In genomic region chr10:127071203-127071602, GRCm38 (mm10) we compare ENCODE assay signal across 8 mouse cellular contexts. TPM values are rescaled to one million over a fixed set of nuclear protein-coding genes. Genes with fewer than 3 reads are reported as not detected.
DNase-seq lines count a peak whose midpoint lies in the region; TF ChIP-seq lines count a peak whose summit lies in the region.

No protein-coding gene starts in this region.

- H3K79me2 ChIP-seq in macrophage (ENCODE audit: inconsistent target), result peaks cover 19% of the 10 kb centered on the region

- WGBS in heart, embryonic 10.5 days, result 74% methylated on average over 9 of the region's 9 CpGs
- WGBS in hindbrain, embryonic 10.5 days, result 81% methylated on average over 9 of the region's 9 CpGs
- 61% methylated on average over 9 of the region's 9 CpGs for WGBS in macrophage (ENCODE audit: missing documents)

- peaks cover 20% of the 10 kb centered on the region for H3K4me1 ChIP-seq in heart, embryonic 10.5 days
- H3K4me1 ChIP-seq in ES-E14 (ENCODE audit: control insufficient read depth in 2 of 2, insufficient read depth in 2 of 2, low read length in 2 of 2, poor library complexity in 1 of 2), result peaks cover 0 to 6% of the 10 kb centered on the region in 2 experiments; a peak in 2 of 4 replicates
- peaks cover 38% of the 10 kb centered on the region for H3K4me1 ChIP-seq in hindbrain, embryonic 10.5 days (replicated peaks)

- no peaks in the 10 kb centered on the region for H3K9me3 ChIP-seq in heart, embryonic 10.5 days
- no peaks in the 10 kb centered on the region for H3K9me3 ChIP-seq in ES-E14 (ENCODE audit: control insufficient read depth, insufficient read depth, low read depth, low read length)
- H3K9me3 ChIP-seq in hindbrain, embryonic 10.5 days, result no peaks in the 10 kb centered on the region

- intact Hi-C loops in heart, postnatal 14 days (cut with DNase I), result no loop called here

- peak overlapping the region; percentile 65 for H3K4me3 ChIP-seq in heart, embryonic 10.5 days
- peak overlapping the region in 1 of 2 experiments; percentile 98; a peak in 2 of 4 replicates for H3K4me3 ChIP-seq in ES-E14 (ENCODE audit: insufficient read depth in 1 of 2, low read depth in 1 of 2, low read length in 2 of 2, poor library complexity in 1 of 2, severe bottlenecking in 1 of 2)
- peak overlapping the region; percentile 74 for H3K4me3 ChIP-seq in hindbrain, embryonic 10.5 days
- H3K4me3 ChIP-seq in macrophage (ENCODE audit: inconsistent target), result peak overlapping the region; percentile 95

- H3K27me3 ChIP-seq in heart, embryonic 10.5 days (ENCODE audit: insufficient read depth, poor library complexity, severe bottlenecking), result peaks cover 15% of the 10 kb centered on the region
- peaks cover 14% of the 10 kb centered on the region for H3K27me3 ChIP-seq in hindbrain, embryonic 10.5 days (ENCODE audit: insufficient read depth, poor library complexity, severe bottlenecking)

- H3K36me3 ChIP-seq in heart, embryonic 10.5 days, result peaks cover 21% of the 10 kb centered on the region
- H3K36me3 ChIP-seq in ES-E14 (ENCODE audit: control insufficient read depth, insufficient read depth, low read length, poor library complexity, severe bottlenecking) (peaks cover 20% of the 10 kb centered on the region), macrophage (ENCODE audit: inconsistent target) (peaks cover 19% of the 10 kb centered on the region)
- peaks cover 26% of the 10 kb centered on the region for H3K36me3 ChIP-seq in hindbrain, embryonic 10.5 days

- in situ Hi-C loops in ES-E14 (cut with MboI; ENCODE audit: low sequenced_read_pairs in 2 of 2, unreplicated experiment in 2 of 2), result no loop called here

- DNase-seq in heart, embryonic 10.5 days (ENCODE audit: low spot score), result no peak
- no peak for DNase-seq in heart, postnatal 14 days
- DNase-seq in ES-E14 (ENCODE audit: low read depth, low spot score), result no peak
- no peak for DNase-seq in hindbrain, embryonic 10.5 days (ENCODE audit: low spot score)
- no peak for DNase-seq in adrenal gland, adult 2 months
- DNase-seq in layer of hippocampus, postnatal 14 days (ENCODE audit: low spot score in 2 of 2), result no peak
- DNase-seq in natural killer cell, adult 2 months (ENCODE audit: low spot score in 2 of 2), result no peak

- H3K27ac ChIP-seq in heart, embryonic 10.5 days, result peak overlapping the region; percentile 85; the same call in 1 of the 2 replicates
- H3K27ac ChIP-seq in ES-E14 (ENCODE audit: insufficient read depth, low read depth, low read length, poor library complexity, severe bottlenecking) (no peak overlapping the region), macrophage (no peak overlapping the region)
- H3K27ac ChIP-seq in hindbrain, embryonic 10.5 days, result peak overlapping the region; percentile 93; the same call in 1 of the 2 replicates

- peak overlapping the region; percentile 76; the same call in 1 of the 2 replicates for H3K9ac ChIP-seq in ES-E14 (ENCODE audit: insufficient read depth, low read depth, low read length, poor library complexity, severe bottlenecking)

TF ChIP-seq in ES-E14, 5 proteins besides CTCF, POLR2A, EP300 and RAD21:
- TF ChIP-seq ZNF384 (IDR thresholded peaks at IDR 0.05; ENCODE audit: low read depth, low read length), result no peak
- TF ChIP-seq HCFC1 (IDR thresholded peaks at IDR 0.05; ENCODE audit: borderline replicate concordance, insufficient read depth, low read length), result no peak
- no peak for TF ChIP-seq MAFK (IDR thresholded peaks at IDR 0.05; ENCODE audit: insufficient read depth, low read depth, low read length)
- TF ChIP-seq CHD2 (IDR thresholded peaks at IDR 0.05; ENCODE audit: low read depth, low read length), result no peak
- no peak for TF ChIP-seq ZC3H11A (IDR thresholded peaks at IDR 0.05; ENCODE audit: borderline replicate concordance, low read depth, low read length)

RNA-seq across cellular contexts. Expression of gene Tspan31, which starts 1.1 kb away (rescaled TPM):
- 138 and 154 TPM in 2 replicates for polyA plus RNA-seq in heart, embryonic 10.5 days (2016; fragmentation: Nextera tagmentation; extraction: Ambion mirVana)
- total RNA-seq in heart, postnatal 14 days (2021), result 10 to 100 TPM; 47.3 to 50.0 TPM
- 121 and 154 TPM in 2 replicates for total RNA-seq in ES-E14 (2012; rRNA removed)
- polyA plus RNA-seq in hindbrain, embryonic 10.5 days (2016; fragmentation: Nextera tagmentation; extraction: Ambion mirVana), result 177 and 187 TPM in 2 replicates
- 10 to 100 TPM; 20.1 to 54.5 (median 33.9) TPM for total RNA-seq in macrophage (2018; cell fraction: chromatin; rRNA removed)
- 100 to 1,000 TPM in 25 of 26 experiments, 10 to 100 TPM in 1; 93.9 to 147 (median 122) TPM for total RNA-seq in macrophage (2018; cell fraction: cytosol; rRNA removed)
- 100 to 1,000 TPM in 8 of 26 experiments, 10 to 100 TPM in 18; 50.1 to 140 (median 91.8) TPM for total RNA-seq in macrophage (2018; cell fraction: nucleus; rRNA removed)
- 104 to 129 TPM (median 119 TPM) in 3 replicates for polyA plus RNA-seq in macrophage (2018)
- total RNA-seq in adrenal gland, adult 2 months (2021), result 100 to 1,000 TPM; 115 to 129 TPM
- 53.3 and 62.3 TPM in 2 replicates for polyA plus RNA-seq in adrenal gland, adult 2 months (2012; rRNA removed)
- 10 to 100 TPM; 62.7 to 65.4 TPM for total RNA-seq in layer of hippocampus, postnatal 14 days (2021)

RNA-seq across cellular contexts. Expression of gene Agap2, which starts 3.9 kb away (rescaled TPM):
- 0.50 TPM in 1 of 2 replicates, not detected in the other for polyA plus RNA-seq in heart, embryonic 10.5 days (2016; fragmentation: Nextera tagmentation; extraction: Ambion mirVana)
- total RNA-seq in heart, postnatal 14 days (2021), result 10 to 100 TPM; 12.2 to 12.3 TPM
- 1.4 and 2.0 TPM in 2 replicates for total RNA-seq in ES-E14 (2012; rRNA removed)
- 0.12 and 0.33 TPM in 2 replicates for polyA plus RNA-seq in hindbrain, embryonic 10.5 days (2016; fragmentation: Nextera tagmentation; extraction: Ambion mirVana)
- 1 to 10 TPM in 7 of 26 experiments, under 1 TPM in 14, not detected in 5; 0.15 to 3.4 (median 0.46) TPM for total RNA-seq in macrophage (2018; cell fraction: chromatin; rRNA removed)
- total RNA-seq in macrophage (2018; cell fraction: cytosol; rRNA removed), result 1 to 10 TPM in 5 of 26 experiments, under 1 TPM in 21; 0.11 to 2.2 (median 0.39) TPM
- 1 to 10 TPM in 14 of 26 experiments, under 1 TPM in 11, not detected in 1; 0.17 to 3.9 (median 1.2) TPM for total RNA-seq in macrophage (2018; cell fraction: nucleus; rRNA removed)
- 0.25 to 0.89 TPM (median 0.42 TPM) in 3 replicates for polyA plus RNA-seq in macrophage (2018)
- 1 to 10 TPM; 2.2 to 3.8 TPM for total RNA-seq in adrenal gland, adult 2 months (2021)
- 8.7 and 9.8 TPM in 2 replicates for polyA plus RNA-seq in adrenal gland, adult 2 months (2012; rRNA removed)
- 100 to 1,000 TPM; 719 to 736 TPM for total RNA-seq in layer of hippocampus, postnatal 14 days (2021)

RNA-seq across cellular contexts. Expression of gene Cdk4, which starts 7.9 kb away (rescaled TPM):
- 1,495 and 2,024 TPM in 2 replicates for polyA plus RNA-seq in heart, embryonic 10.5 days (2016; fragmentation: Nextera tagmentation; extraction: Ambion mirVana)
- 100 to 1,000 TPM in 1 of 2 experiments, 10 to 100 TPM in 1; 92.4 to 113 TPM for total RNA-seq in heart, postnatal 14 days (2021)
- 502 and 522 TPM in 2 replicates for total RNA-seq in ES-E14 (2012; rRNA removed)
- 2,665 and 2,802 TPM in 2 replicates for polyA plus RNA-seq in hindbrain, embryonic 10.5 days (2016; fragmentation: Nextera tagmentation; extraction: Ambion mirVana)
- 100 to 1,000 TPM in 6 of 26 experiments, 10 to 100 TPM in 20; 24.2 to 132 (median 59.4) TPM for total RNA-seq in macrophage (2018; cell fraction: chromatin; rRNA removed)
- total RNA-seq in macrophage (2018; cell fraction: cytosol; rRNA removed), result 100 to 1,000 TPM in 9 of 26 experiments, 10 to 100 TPM in 17; 62.4 to 138 (median 87.8) TPM
- total RNA-seq in macrophage (2018; cell fraction: nucleus; rRNA removed), result 100 to 1,000 TPM in 7 of 26 experiments, 10 to 100 TPM in 19; 37.6 to 217 (median 77.9) TPM
- polyA plus RNA-seq in macrophage (2018), result 131 to 178 TPM (median 145 TPM) in 3 replicates
- 100 to 1,000 TPM; 166 to 233 TPM for total RNA-seq in adrenal gland, adult 2 months (2021)
- 100 and 106 TPM in 2 replicates for polyA plus RNA-seq in adrenal gland, adult 2 months (2012; rRNA removed)
- 100 to 1,000 TPM; 120 to 123 TPM for total RNA-seq in layer of hippocampus, postnatal 14 days (2021)

RNA-seq across cellular contexts. Expression of gene March9, which starts 11.2 kb away (rescaled TPM):
- polyA plus RNA-seq in heart, embryonic 10.5 days (2016; fragmentation: Nextera tagmentation; extraction: Ambion mirVana), result 0.15 and 0.24 TPM in 2 replicates
- 1 to 10 TPM; 1.6 TPM for total RNA-seq in heart, postnatal 14 days (2021)
- 4.6 and 8.3 TPM in 2 replicates for total RNA-seq in ES-E14 (2012; rRNA removed)
- 1.2 and 1.6 TPM in 2 replicates for polyA plus RNA-seq in hindbrain, embryonic 10.5 days (2016; fragmentation: Nextera tagmentation; extraction: Ambion mirVana)
- 1 to 10 TPM in 5 of 26 experiments, under 1 TPM in 7, not detected in 14; 0.23 to 3.5 (median 0.60) TPM for total RNA-seq in macrophage (2018; cell fraction: chromatin; rRNA removed)
- total RNA-seq in macrophage (2018; cell fraction: cytosol; rRNA removed), result 1 to 10 TPM in 13 of 26 experiments, under 1 TPM in 13; 0.12 to 3.1 (median 0.78) TPM
- 1 to 10 TPM in 7 of 26 experiments, under 1 TPM in 15, not detected in 4; 0.14 to 2.0 (median 0.57) TPM for total RNA-seq in macrophage (2018; cell fraction: nucleus; rRNA removed)
- polyA plus RNA-seq in macrophage (2018), result 1.4 to 1.6 TPM (median 1.5 TPM) in 3 replicates
- total RNA-seq in adrenal gland, adult 2 months (2021), result 10 to 100 TPM in 1 of 2 experiments, 1 to 10 TPM in 1; 5.4 to 12.2 TPM
- 20.1 and 20.6 TPM in 2 replicates for polyA plus RNA-seq in adrenal gland, adult 2 months (2012; rRNA removed)
- total RNA-seq in layer of hippocampus, postnatal 14 days (2021), result 10 to 100 TPM; 31.8 to 34.9 TPM

RNA-seq across cellular contexts. Expression of gene Cyp27b1, which starts 23.2 kb away (rescaled TPM):
- polyA plus RNA-seq in heart, embryonic 10.5 days (2016; fragmentation: Nextera tagmentation; extraction: Ambion mirVana), result 0.09 TPM in 1 of 2 replicates, not detected in the other
- total RNA-seq in heart, postnatal 14 days (2021), result under 1 TPM; 0.27 to 0.50 TPM
- 0.40 and 0.74 TPM in 2 replicates for total RNA-seq in ES-E14 (2012; rRNA removed)
- 0.06 and 0.34 TPM in 2 replicates for polyA plus RNA-seq in hindbrain, embryonic 10.5 days (2016; fragmentation: Nextera tagmentation; extraction: Ambion mirVana)
- not detected for total RNA-seq in macrophage (2018; cell fraction: chromatin; rRNA removed)
- under 1 TPM in 1 of 26 experiments, not detected in 25; 0.04 TPM for total RNA-seq in macrophage (2018; cell fraction: cytosol; rRNA removed)
- total RNA-seq in macrophage (2018; cell fraction: nucleus; rRNA removed), result under 1 TPM in 2 of 26 experiments, not detected in 24; 0.32 to 0.56 TPM
- not detected in 3 replicates for polyA plus RNA-seq in macrophage (2018)
- under 1 TPM; 0.28 to 0.61 TPM for total RNA-seq in adrenal gland, adult 2 months (2021)
- polyA plus RNA-seq in adrenal gland, adult 2 months (2012; rRNA removed), result 0.28 and 0.35 TPM in 2 replicates
- 1 to 10 TPM in 1 of 2 experiments, under 1 TPM in 1; 0.74 to 1.0 TPM for total RNA-seq in layer of hippocampus, postnatal 14 days (2021)

Comparison
In these comparisons a context has a peak if more than half of its experiments do, and no peak if none do; other contexts are left out.
1. H3K27ac ChIP-seq: peak in heart, embryonic 10.5 days (single experiment) and hindbrain, embryonic 10.5 days (single experiment); none in ES-E14 (single experiment) and macrophage (single experiment).
2. RNA of gene Agap2, which starts 3.9 kb away (total RNA-seq): 719 to 736 TPM in layer of hippocampus, postnatal 14 days; 12.2 to 12.3 TPM in heart, postnatal 14 days, 2.2 to 3.8 TPM in adrenal gland, adult 2 months and 1.4 to 2.0 TPM in ES-E14; every median in the first group is over 10 times any median in the second.